Mouse (Mus musculus) ES-Bruce4 (cell line): ENCODE data around the gene Mrpl49.

Experiments
- CTCF ChIP-seq: IDR thresholded peaks from one replicate; pipeline ENCODE4 v1.8.1; 2011; ENCODE audit warnings: low read depth, low read length
- EP300 ChIP-seq: IDR thresholded peaks from 2 replicates; pipeline ENCODE4 v1.6.1; 2011; ENCODE audit warnings: low read depth, low read length; ENCODE audit not compliant: insufficient read depth
- POLR2A ChIP-seq: IDR thresholded peaks from one replicate; pipeline ENCODE4 v1.8.1; 2011; ENCODE audit warnings: low read length; ENCODE audit not compliant: insufficient read depth

DNA sequence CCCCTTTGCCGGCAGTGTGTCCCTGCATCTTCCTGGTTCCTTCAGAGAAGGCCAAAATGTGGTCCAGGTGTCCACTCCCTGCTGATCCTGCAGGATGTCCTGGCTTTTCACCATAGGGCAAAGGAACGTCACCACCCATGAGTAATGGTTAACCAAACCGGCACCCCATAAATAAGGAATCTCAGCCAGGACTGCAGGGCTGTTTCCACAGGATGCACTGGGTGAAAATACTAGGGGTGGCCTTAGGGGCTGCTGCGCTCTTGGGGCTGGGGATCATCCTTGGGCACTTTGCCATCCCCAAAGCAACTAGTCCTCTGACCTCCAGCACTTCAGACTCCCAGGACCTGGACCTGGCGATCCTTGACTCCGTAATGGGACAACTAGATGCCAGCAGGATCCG is 48.0 kb upstream of the Mrpl49 start, which contains the start of gene Naaladl1:
- TF ChIP-seq CTCF (no peak), POLR2A (no peak), EP300 (no peak)
